In the genomic region with DNA sequence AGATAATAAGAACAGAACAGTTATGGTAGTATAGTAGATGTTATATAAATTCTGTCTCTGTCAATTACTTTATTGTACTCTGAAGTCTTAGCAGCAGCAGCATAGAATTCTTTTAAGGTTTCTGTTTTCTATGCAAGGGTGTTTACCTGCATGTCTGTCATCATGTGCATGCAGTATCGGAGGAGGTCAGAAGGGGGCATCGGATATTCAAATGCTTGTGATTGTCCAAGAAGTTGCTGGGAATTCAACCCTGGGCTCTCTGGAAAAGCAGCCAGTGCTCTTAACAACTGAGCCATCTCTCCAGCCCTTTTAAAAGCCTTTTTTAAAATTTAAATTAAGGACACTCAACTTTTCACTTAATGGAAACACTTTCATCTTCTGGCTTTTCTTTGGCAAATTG, we compare ENCODE assay signal across 16 mouse cellular contexts. TPM values are rescaled to one million over a fixed set of nuclear protein-coding genes. Genes with fewer than 3 reads are reported as not detected.
DNase-seq lines count a peak whose midpoint lies in the region; ATAC-seq and TF ChIP-seq lines count a peak whose summit lies in the region.
"Had no signal": no experiment of that assay in that cellular context is flagged by ENCODE, and none has a peak within 500 bp of the region (broad histone marks: within the 10 kb centered on the region; RNA-seq: fewer than 3 reads in every experiment).

No protein-coding gene starts in this region.

- intact Hi-C loops in heart, adult 2 months (cut with DNase I): no loop called here

- TF ChIP-seq EP300 in heart, adult 2 months (IDR thresholded peaks at IDR 0.05; ENCODE audit: insufficient read depth, low read depth, low read length): no peak

- no peak overlapping the region for H3K27ac ChIP-seq in heart, adult 2 months
- no peak overlapping the region for H3K27ac ChIP-seq in hindbrain, embryonic 13.5 days
- H3K27ac ChIP-seq in hindbrain, postnatal 0 days: no peak overlapping the region
- H3K27ac ChIP-seq: limb, embryonic 10.5 days; neural tube, embryonic 13.5 days had no signal

- TF ChIP-seq POLR2A in heart, adult 2 months (IDR thresholded peaks at IDR 0.05; ENCODE audit: insufficient read depth, low read depth, low read length): no peak

- no peaks in the 10 kb centered on the region for H3K79me2 ChIP-seq in heart, adult 2 months (replicated peaks; ENCODE audit: control insufficient read depth, insufficient read depth, low read length)

- H3K4me3 ChIP-seq in heart, adult 2 months: no peak overlapping the region
- H3K4me3 ChIP-seq in hindbrain, embryonic 13.5 days: no peak overlapping the region
- no peak overlapping the region for H3K4me3 ChIP-seq in hindbrain, postnatal 0 days (ENCODE audit: low read length)
- H3K4me3 ChIP-seq: limb, embryonic 10.5 days; neural tube, embryonic 13.5 days had no signal

- no peak for DNase-seq in heart, adult 2 months
- no peak for DNase-seq in heart, adult 8-10 months (ENCODE audit: low spot score)
- peak; percentile 55 for DNase-seq in thymus, postnatal 14 days
- no peak for DNase-seq in thymus, postnatal 0 days (ENCODE audit: low spot score)
- peak; percentile 30 for DNase-seq in forelimb bud, embryonic 11.5 days (ENCODE audit: low read depth, low spot score)
- DNase-seq in embryo, embryonic 11 days: no peak
- DNase-seq in hindbrain, postnatal 0 days (ENCODE audit: low spot score): no peak
- DNase-seq: cerebellum, adult 11-12 months; heart, postnatal 36 days; kidney, postnatal 10 days; spleen, adult 18-20 months had no signal

- H3K4me1 ChIP-seq in heart, adult 2 months (ENCODE audit: control insufficient read depth, insufficient read depth, low read length): peaks cover 5% of the 10 kb centered on the region
- no peaks in the 10 kb centered on the region for H3K4me1 ChIP-seq in hindbrain, embryonic 13.5 days (replicated peaks)
- no peaks in the 10 kb centered on the region for H3K4me1 ChIP-seq in hindbrain, postnatal 0 days (ENCODE audit: insufficient read depth, low read length)
- H3K4me1 ChIP-seq: limb, embryonic 10.5 days; neural tube, embryonic 13.5 days had no signal

- H3K4me2 ChIP-seq in hindbrain, embryonic 13.5 days: no peak overlapping the region
- no peak overlapping the region for H3K4me2 ChIP-seq in hindbrain, postnatal 0 days (ENCODE audit: low read depth, low read length)
- H3K4me2 ChIP-seq: heart, embryonic 11.5 days; neural tube, embryonic 13.5 days had no signal

- H3K27me3 ChIP-seq in heart, adult 2 months (ENCODE audit: control insufficient read depth, insufficient read depth, low read length): no peaks in the 10 kb centered on the region
- no peaks in the 10 kb centered on the region for H3K27me3 ChIP-seq in hindbrain, embryonic 13.5 days
- no peaks in the 10 kb centered on the region for H3K27me3 ChIP-seq in hindbrain, postnatal 0 days (ENCODE audit: insufficient read depth, low read length)
- H3K27me3 ChIP-seq: neural tube, embryonic 13.5 days had no signal

- peaks cover 3% of the 10 kb centered on the region; the same call in 1 of the 2 replicates for H3K36me3 ChIP-seq in heart, adult 2 months (ENCODE audit: control insufficient read depth, insufficient read depth, low read length)
- H3K36me3 ChIP-seq in hindbrain, embryonic 13.5 days: peaks cover 42% of the 10 kb centered on the region
- peaks cover 15% of the 10 kb centered on the region; the same call in 1 of the 2 replicates for H3K36me3 ChIP-seq in hindbrain, postnatal 0 days (ENCODE audit: insufficient read depth, low read length)

- no peaks in the 10 kb centered on the region for H3K9me3 ChIP-seq in hindbrain, embryonic 13.5 days
- no peaks in the 10 kb centered on the region for H3K9me3 ChIP-seq in hindbrain, postnatal 0 days (ENCODE audit: low read length)
- H3K9me3 ChIP-seq: limb, embryonic 10.5 days; neural tube, embryonic 13.5 days had no signal

- ATAC-seq in hindbrain, embryonic 13.5 days (ENCODE audit: low FRiP score): no peak
- ATAC-seq in hindbrain, postnatal 0 days: no peak
- ATAC-seq: midbrain, embryonic 16.5 days had no signal

- no peak overlapping the region for H3K9ac ChIP-seq in heart, adult 2 months (ENCODE audit: low read depth, low read length)
- H3K9ac ChIP-seq in hindbrain, embryonic 13.5 days: no peak overlapping the region
- H3K9ac ChIP-seq in hindbrain, postnatal 0 days (replicated peaks; ENCODE audit: low read length): no peak overlapping the region
- H3K9ac ChIP-seq: neural tube, embryonic 13.5 days had no signal

- TF ChIP-seq CTCF in heart, adult 2 months (IDR thresholded peaks at IDR 0.05): peak; percentile 27
- TF ChIP-seq CTCF in hindbrain, postnatal 0 days (IDR thresholded peaks at IDR 0.05; ENCODE audit: low read depth): no peak

- 95% methylated on average over 2 of the region's 2 CpGs for WGBS in heart, adult 2 months
- 100% methylated on average over 2 of the region's 2 CpGs for WGBS in hindbrain, embryonic 13.5 days
- 95% methylated on average over 2 of the region's 2 CpGs for WGBS in hindbrain, postnatal 0 days

RNA-seq across cellular contexts. Expression of gene Rbl2, which starts 9.8 kb away (rescaled TPM):
- total RNA-seq in heart, adult 2 months (2021): 10 to 100 TPM; 30.4 to 41.7 TPM
- polyA plus RNA-seq in heart, adult 2 months (2012; rRNA removed): 25.8 and 33.2 TPM in 2 replicates
- total RNA-seq in heart, adult 8-10 months (2022): 10 to 100 TPM; 34.6 to 46.1 (median 42.0) TPM
- 26.4 and 28.6 TPM in 2 replicates for polyA plus RNA-seq in thymus, postnatal 0 days (2015; fragmentation: Nextera tagmentation; extraction: Ambion mirVana)
- polyA plus RNA-seq in hindbrain, embryonic 13.5 days (2015; fragmentation: Nextera tagmentation; extraction: Ambion mirVana): 19.4 and 20.1 TPM in 2 replicates
- total RNA-seq in hindbrain, postnatal 0 days (2014; rRNA removed): 27.4 and 30.7 TPM in 2 replicates
- 15.8 and 16.2 TPM in 2 replicates for polyA plus RNA-seq in hindbrain, postnatal 0 days (2015; fragmentation: Nextera tagmentation; extraction: Ambion mirVana)

Comparison
In these comparisons a context has a peak if more than half of its experiments do, and no peak if none do; other contexts are left out.
1. DNase-seq: peak in thymus, postnatal 14 days (single experiment) and forelimb bud, embryonic 11.5 days (single experiment); none in heart, adult 2 months (0 of 2), heart, adult 8-10 months (single experiment), thymus, postnatal 0 days (single experiment), embryo, embryonic 11 days (single experiment) and hindbrain, postnatal 0 days (single experiment).